Mouse (Mus musculus) E14TG2a.4 (cell line): ENCODE data around the gene Myo1d.

Experiments used
- CTCF ChIP-seq: conservative IDR thresholded peaks from 2 replicates; pipeline ENCODE4 v1.5.1; 2014; ENCODE audit warnings: low read length
- NANOG ChIP-seq: IDR thresholded peaks from 2 replicates; pipeline ENCODE4 v1.6.1; 2014; ENCODE audit warnings: borderline replicate concordance, low read length, mixed read lengths
- POU5F1 ChIP-seq: IDR thresholded peaks from 2 replicates; pipeline ENCODE4 v1.6.1; 2014; ENCODE audit warnings: low read length, borderline replicate concordance

GRCm38 (mm10) chr11:80762066-80762465 lies 17.8 kb downstream of the Myo1d start:
- TF ChIP-seq CTCF (no peak), NANOG (no peak), POU5F1 (no peak)
